ENCODE assay signal across 8 mouse cellular contexts in the genomic region with DNA sequence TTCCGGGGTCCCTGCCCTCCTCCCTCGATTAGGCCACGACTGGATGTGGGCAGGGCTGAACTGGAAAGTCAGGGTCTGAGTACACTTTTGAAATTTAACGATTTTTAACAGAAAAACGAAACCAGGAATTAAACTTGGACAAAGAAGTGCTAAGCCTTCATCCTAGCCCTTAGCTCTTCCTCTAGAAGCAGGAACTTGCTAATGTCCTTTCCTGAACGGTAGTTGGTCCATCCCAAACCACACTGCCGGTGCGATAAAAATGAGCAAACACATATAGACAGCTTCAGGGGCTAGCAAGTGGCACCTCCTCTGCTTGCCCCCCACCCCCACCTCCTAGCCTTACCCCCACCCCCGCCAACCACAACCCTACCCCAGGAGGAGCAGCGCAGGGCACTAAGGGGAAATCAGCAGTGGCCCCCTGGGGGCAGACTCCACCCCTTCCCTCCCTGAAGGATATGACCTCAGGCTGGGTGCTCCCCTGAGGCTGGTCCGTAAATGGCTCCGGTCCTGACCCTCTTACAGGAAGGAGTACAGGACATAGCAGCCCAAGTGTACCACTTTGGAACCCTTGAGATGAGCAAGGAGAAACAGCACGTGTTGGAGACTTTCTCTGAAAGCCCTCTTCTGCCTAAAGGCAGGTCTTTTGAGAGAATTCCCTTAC. TPM values are rescaled to one million over a fixed set of nuclear protein-coding genes. Genes with fewer than 3 reads are reported as not detected.
DNase-seq lines count a peak whose midpoint lies in the region; ATAC-seq and TF ChIP-seq lines count a peak whose summit lies in the region.

No protein-coding gene starts in this region.

- TF ChIP-seq CTCF in cortical plate, adult 2 months (IDR thresholded peaks at IDR 0.05; ENCODE audit: extremely low read depth, insufficient read depth, low read length): no peak

- 78% methylated on average over 13 of the region's 13 CpGs for WGBS in forebrain, embryonic 10.5 days
- 78% methylated on average over 13 of the region's 13 CpGs for WGBS in forebrain, embryonic 13.5 days
- WGBS in liver, embryonic 12.5 days (ENCODE audit: insufficient replicate concordance): 15% methylated on average over 13 of the region's 13 CpGs

- H3K36me3 ChIP-seq in forebrain, embryonic 10.5 days (replicated peaks): no peaks in the 10 kb centered on the region
- no peaks in the 10 kb centered on the region for H3K36me3 ChIP-seq in forebrain, embryonic 13.5 days (ENCODE audit: poor library complexity, severe bottlenecking)
- H3K36me3 ChIP-seq in liver, embryonic 12.5 days: peaks cover 7% of the 10 kb centered on the region; the same call in 1 of the 2 replicates

- ATAC-seq in forebrain, embryonic 13.5 days: no peak
- peak; percentile 87 for ATAC-seq in liver, embryonic 12.5 days

- no peak overlapping the region for H3K9ac ChIP-seq in forebrain, embryonic 13.5 days
- peak overlapping the region; percentile 57 for H3K9ac ChIP-seq in liver, embryonic 12.5 days

- peaks cover 9% of the 10 kb centered on the region for H3K4me1 ChIP-seq in forebrain, embryonic 10.5 days
- H3K4me1 ChIP-seq in forebrain, embryonic 13.5 days: no peaks in the 10 kb centered on the region
- no peaks in the 10 kb centered on the region for H3K4me1 ChIP-seq in cortical plate, adult 2 months (ENCODE audit: control insufficient read depth, insufficient read depth, low read length)
- peaks cover 9% of the 10 kb centered on the region for H3K4me1 ChIP-seq in liver, embryonic 12.5 days

- H3K4me2 ChIP-seq in forebrain, embryonic 13.5 days: no peak overlapping the region
- H3K4me2 ChIP-seq in liver, embryonic 12.5 days: peak overlapping the region; percentile 68

- H3K27ac ChIP-seq in forebrain, embryonic 10.5 days: peak overlapping the region; percentile 48; the same call in 1 of the 2 replicates
- no peak overlapping the region for H3K27ac ChIP-seq in forebrain, embryonic 13.5 days
- H3K27ac ChIP-seq in cortical plate, adult 2 months (ENCODE audit: insufficient read depth, low read length): peak overlapping the region; percentile 59; the same call in 1 of the 2 replicates
- peak overlapping the region; percentile 52 for H3K27ac ChIP-seq in liver, embryonic 12.5 days

- no peak for TF ChIP-seq POLR2A in cortical plate, adult 2 months (IDR thresholded peaks at IDR 0.05; ENCODE audit: extremely low read depth, insufficient read depth, low read length)

- H3K4me3 ChIP-seq in forebrain, embryonic 10.5 days: no peak overlapping the region
- no peak overlapping the region for H3K4me3 ChIP-seq in forebrain, embryonic 13.5 days
- H3K4me3 ChIP-seq in cortical plate, adult 2 months (ENCODE audit: insufficient read depth, low read length): no peak overlapping the region
- H3K4me3 ChIP-seq in liver, embryonic 12.5 days: peak overlapping the region; percentile 50

- peaks cover 5% of the 10 kb centered on the region; the same call in 1 of the 2 replicates for H3K9me3 ChIP-seq in forebrain, embryonic 10.5 days
- 0 out of 2 replicates have a peak, but pooled peaks cover 4% of the 10 kb centered on the region for H3K9me3 ChIP-seq in forebrain, embryonic 13.5 days (replicated peaks)
- 0 out of 2 replicates have a peak, but pooled peaks cover 3% of the 10 kb centered on the region for H3K9me3 ChIP-seq in liver, embryonic 12.5 days (replicated peaks)

- intact Hi-C loops in heart, postnatal 36 days (cut with DNase I): loop anchor here (2.0 kb wide), 1 partner anchor 153 kb away; no protein-coding TSS in a partner anchor

- no peak for DNase-seq in forebrain, embryonic 10.5 days (ENCODE audit: extremely low spot score, low spot score)
- DNase-seq in heart, postnatal 36 days: peak; percentile 55 to 58
- DNase-seq in natural killer cell, adult 2 months (ENCODE audit: low spot score in 2 of 2): peak; percentile 78 to 82
- DNase-seq in right cerebral cortex, adult 2 months (ENCODE audit: low spot score in 2 of 2): no peak
- DNase-seq in frontal cortex, postnatal 25 days (ENCODE audit: low spot score in 2 of 2): no peak

- no peaks in the 10 kb centered on the region for H3K27me3 ChIP-seq in forebrain, embryonic 10.5 days (ENCODE audit: poor library complexity, severe bottlenecking)
- no peaks in the 10 kb centered on the region for H3K27me3 ChIP-seq in forebrain, embryonic 13.5 days
- no peaks in the 10 kb centered on the region for H3K27me3 ChIP-seq in liver, embryonic 12.5 days (replicated peaks)

RNA-seq across cellular contexts. Expression of gene A630001G21Rik, which starts 42.9 kb away (rescaled TPM):
- polyA plus RNA-seq in forebrain, embryonic 10.5 days (2016; fragmentation: Nextera tagmentation; extraction: Ambion mirVana): 0.51 and 0.65 TPM in 2 replicates
- polyA plus RNA-seq in forebrain, embryonic 13.5 days (2015; fragmentation: Nextera tagmentation; extraction: Ambion mirVana): 0.52 and 0.62 TPM in 2 replicates
- polyA plus RNA-seq in cortical plate, adult 2 months (2012; rRNA removed): 0.94 and 1.2 TPM in 2 replicates
- under 1 TPM; 0.24 to 0.36 TPM for total RNA-seq in heart, postnatal 36 days (2021)
- 2.5 and 3.2 TPM in 2 replicates for polyA plus RNA-seq in liver, embryonic 12.5 days (2016; fragmentation: Nextera tagmentation; extraction: Ambion mirVana)

RNA-seq across cellular contexts. Expression of gene Cab39, which starts 57.6 kb away (rescaled TPM):
- 34.0 TPM in 2 replicates for polyA plus RNA-seq in forebrain, embryonic 10.5 days (2016; fragmentation: Nextera tagmentation; extraction: Ambion mirVana)
- 44.9 and 46.2 TPM in 2 replicates for polyA plus RNA-seq in forebrain, embryonic 13.5 days (2015; fragmentation: Nextera tagmentation; extraction: Ambion mirVana)
- polyA plus RNA-seq in cortical plate, adult 2 months (2012; rRNA removed): 113 and 114 TPM in 2 replicates
- total RNA-seq in heart, postnatal 36 days (2021): 100 to 1,000 TPM; 110 to 111 TPM
- 25.3 and 25.9 TPM in 2 replicates for polyA plus RNA-seq in liver, embryonic 12.5 days (2016; fragmentation: Nextera tagmentation; extraction: Ambion mirVana)

Comparison
In these comparisons a context has a peak if more than half of its experiments do, and no peak if none do; other contexts are left out.
1. DNase-seq: peak in heart, postnatal 36 days (2 of 2) and natural killer cell, adult 2 months (2 of 2); none in forebrain, embryonic 10.5 days (single experiment), right cerebral cortex, adult 2 months (0 of 2) and frontal cortex, postnatal 25 days (0 of 2).